Mouse (Mus musculus) heart, embryonic 15.5 days (tissue): ENCODE data around the gene Pptc7. TPM values are rescaled to one million over a fixed set of nuclear protein-coding genes. Genes with fewer than 3 reads are reported as not detected.

Experiments used
- ATAC-seq: fragments of 200-750 bp; cut with Nextera tagmentation; replicated peaks from 2 replicates; pipeline ENCODE4 v1.8.0; 2017; ENCODE audit warnings: low read depth, moderate TSS enrichment; ENCODE audit not compliant: insufficient number of reproducible peaks, insufficient read depth, low FRiP score
- H3K27ac ChIP-seq: fragments of 300-500 bp; sonication (generic); 2 replicates; pipeline ENCODE4 v1.5.1; 2015; ENCODE audit warnings: mild to moderate bottlenecking, inconsistent platforms
- H3K27me3 ChIP-seq: fragments of 300-500 bp; sonication (generic); 2 replicates; pipeline ENCODE4 v1.6.1; 2015; ENCODE audit warnings: inconsistent platforms
- H3K36me3 ChIP-seq: fragments of 300-500 bp; sonication (generic); 2 replicates; pipeline ENCODE4 v1.6.1; 2015; ENCODE audit warnings: mild to moderate bottlenecking, inconsistent platforms
- H3K4me1 ChIP-seq: fragments of 300-500 bp; sonication (generic); replicated peaks from 2 replicates; pipeline ENCODE4 v1.6.1; 2015; ENCODE audit warnings: inconsistent platforms
- H3K4me2 ChIP-seq: fragments of 300-500 bp; sonication (generic); 2 replicates; pipeline ENCODE4 v1.6.1; 2015; ENCODE audit warnings: inconsistent platforms, mild to moderate bottlenecking, moderate library complexity
- H3K4me3 ChIP-seq: fragments of 300-500 bp; sonication (generic); 2 replicates; pipeline ENCODE4 v1.5.1; 2015; ENCODE audit warnings: mild to moderate bottlenecking, inconsistent platforms
- H3K9ac ChIP-seq: fragments of 300-500 bp; sonication (generic); 2 replicates; pipeline ENCODE4 v1.6.1; 2015; ENCODE audit warnings: mild to moderate bottlenecking, inconsistent platforms
- H3K9me3 ChIP-seq: fragments of 300-500 bp; sonication (generic); replicated peaks from 2 replicates; pipeline ENCODE4 v1.6.1; 2016; ENCODE audit warnings: inconsistent platforms
- WGBS: fragments of 180-500 bp; shearing (Covaris S2); methylation state at CpG from one replicate; pipeline ENCODE4 v1.1.7; 2015; ENCODE audit warnings: mixed read lengths; 5-methylcytosine and 5-hydroxymethylcytosine counted together
- polyA plus RNA-seq: library from polyadenylated mRNA; unstranded; fragments of >200 nt; fragmentation: Nextera tagmentation; extraction: Ambion mirVana; gene quantifications from 2 replicates; pipeline ENCODE4 v1.2.1, GENCODE M21; 2015

The Pptc7 gene
- polyA plus RNA-seq, 1 experiment from 2014 or later = 11.9 TPM

DNA sequence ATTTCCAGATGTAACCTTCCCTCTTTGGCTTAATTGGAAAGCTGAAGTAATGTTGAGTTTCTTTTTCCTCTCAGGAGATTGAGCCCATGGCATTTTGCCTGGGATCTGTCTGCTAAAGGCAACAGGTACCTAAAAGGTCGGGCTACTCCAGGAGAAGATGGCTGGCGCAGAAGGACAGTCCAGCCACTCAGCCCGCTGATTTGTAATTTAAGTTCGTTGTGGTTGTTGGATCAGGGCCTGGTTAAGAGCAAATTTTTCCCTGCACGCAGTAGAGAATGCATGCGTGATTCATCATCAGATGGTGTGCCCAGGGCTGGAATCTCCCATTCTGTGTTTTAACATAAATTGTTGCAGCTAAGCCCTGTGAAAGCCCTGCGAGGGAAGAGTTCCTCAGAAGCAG, 19.8 kb downstream of the Pptc7 start:
- Histone ChIP-seq H3K4me2 (no peak overlapping the region), H3K9ac (no peak overlapping the region), H3K36me3 (peaks cover 9% of the 10 kb centered on the region), H3K9me3 (no peaks in the 10 kb centered on the region), H3K27ac (0 out of 2 replicates have a peak overlapping the region, but pooled peaks have one; percentile 25), H3K27me3 (no peaks in the 10 kb centered on the region), H3K4me3 (no peak overlapping the region), H3K4me1 (peaks cover 48% of the 10 kb centered on the region)
- 67% methylated on average over 7 of the region's 7 CpGs for WGBS
- ATAC-seq = no peak

DNA sequence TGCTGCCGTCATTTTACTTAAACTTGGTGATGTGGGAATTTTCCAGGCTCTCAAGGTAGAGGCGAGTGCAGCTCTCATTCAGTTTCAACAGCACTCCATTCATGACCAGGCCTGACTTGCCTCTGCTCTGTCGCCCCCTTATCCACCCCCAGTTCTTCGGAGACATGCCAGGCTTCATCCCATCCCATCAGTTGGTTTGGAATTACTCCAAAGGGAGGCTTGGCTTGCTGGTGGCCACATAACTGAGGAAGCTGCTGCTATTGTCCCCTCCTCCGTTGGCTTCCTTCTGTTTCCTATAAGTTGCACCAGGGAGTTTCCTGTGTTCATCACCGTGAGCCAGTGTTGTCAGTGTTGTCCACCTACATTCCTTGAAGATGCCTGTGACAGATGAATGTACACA, 20.4 kb downstream of the Pptc7 start:
- no peaks in the 10 kb centered on the region for H3K27me3 ChIP-seq
- peaks cover 48% of the 10 kb centered on the region for H3K4me1 ChIP-seq
- no peak overlapping the region for H3K9ac ChIP-seq
- peaks cover 9% of the 10 kb centered on the region for H3K36me3 ChIP-seq
- no peak for ATAC-seq
- no peak overlapping the region for H3K4me2 ChIP-seq
- H3K9me3 ChIP-seq = no peaks in the 10 kb centered on the region
- H3K27ac ChIP-seq = no peak overlapping the region
- H3K4me3 ChIP-seq = no peak overlapping the region
- 57% methylated on average over 6 of the region's 6 CpGs for WGBS

DNA sequence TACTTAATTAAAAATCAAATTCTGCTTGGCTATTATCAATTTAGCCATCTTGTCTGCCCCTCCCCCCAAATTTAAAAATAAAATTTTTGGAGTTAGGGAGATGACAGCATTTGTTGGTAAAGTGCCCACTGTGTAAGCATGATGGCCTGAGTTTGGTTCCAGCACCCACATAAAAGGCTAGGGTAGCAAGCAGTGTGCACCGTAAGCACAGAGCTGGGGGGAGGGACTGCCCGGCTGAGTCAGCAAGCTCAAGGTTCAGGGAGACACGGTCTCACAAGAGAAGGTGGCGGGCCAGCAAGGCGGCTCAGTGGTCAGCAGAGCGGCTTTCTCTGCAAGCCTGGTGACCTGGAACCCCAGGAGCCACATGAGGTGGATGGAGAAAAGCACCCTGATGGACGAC, 21.3 kb downstream of the Pptc7 start:
- H3K9ac ChIP-seq = no peak overlapping the region
- ATAC-seq = no peak
- WGBS = 89% methylated on average over 7 of the region's 7 CpGs
- peaks cover 9% of the 10 kb centered on the region for H3K36me3 ChIP-seq
- no peaks in the 10 kb centered on the region for H3K9me3 ChIP-seq
- no peaks in the 10 kb centered on the region for H3K27me3 ChIP-seq
- H3K27ac ChIP-seq = no peak overlapping the region
- H3K4me1 ChIP-seq = peaks cover 41% of the 10 kb centered on the region
- no peak overlapping the region for H3K4me3 ChIP-seq
- H3K4me2 ChIP-seq = no peak overlapping the region

DNA sequence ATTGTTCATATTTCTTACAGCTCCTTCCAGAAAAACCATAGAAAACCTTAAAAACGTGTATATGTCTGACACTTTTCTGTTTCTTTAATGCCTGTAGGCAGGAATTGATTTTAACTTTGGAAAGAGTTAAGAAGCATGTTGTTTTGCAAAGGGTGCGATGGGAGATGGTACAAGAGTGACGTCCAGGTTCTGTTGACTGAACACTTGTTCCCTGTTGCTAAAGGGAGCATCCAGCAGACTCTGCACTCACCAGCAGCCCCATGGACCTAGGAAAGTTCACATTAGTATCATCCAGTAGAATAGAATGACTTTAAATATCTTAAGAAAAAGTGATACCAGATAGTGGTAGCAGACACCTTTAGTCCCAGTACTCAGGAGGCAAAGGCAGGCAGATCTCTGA, 22.4 kb downstream of the Pptc7 start:
- no peaks in the 10 kb centered on the region for H3K9me3 ChIP-seq
- no peak overlapping the region for H3K27ac ChIP-seq
- H3K4me1 ChIP-seq = peaks cover 47% of the 10 kb centered on the region
- H3K27me3 ChIP-seq = no peaks in the 10 kb centered on the region
- 88% methylated on average over 3 of the region's 3 CpGs for WGBS
- H3K36me3 ChIP-seq = peaks cover 13% of the 10 kb centered on the region
- ATAC-seq = no peak
- H3K4me3 ChIP-seq = no peak overlapping the region
- no peak overlapping the region for H3K4me2 ChIP-seq
- no peak overlapping the region for H3K9ac ChIP-seq

DNA sequence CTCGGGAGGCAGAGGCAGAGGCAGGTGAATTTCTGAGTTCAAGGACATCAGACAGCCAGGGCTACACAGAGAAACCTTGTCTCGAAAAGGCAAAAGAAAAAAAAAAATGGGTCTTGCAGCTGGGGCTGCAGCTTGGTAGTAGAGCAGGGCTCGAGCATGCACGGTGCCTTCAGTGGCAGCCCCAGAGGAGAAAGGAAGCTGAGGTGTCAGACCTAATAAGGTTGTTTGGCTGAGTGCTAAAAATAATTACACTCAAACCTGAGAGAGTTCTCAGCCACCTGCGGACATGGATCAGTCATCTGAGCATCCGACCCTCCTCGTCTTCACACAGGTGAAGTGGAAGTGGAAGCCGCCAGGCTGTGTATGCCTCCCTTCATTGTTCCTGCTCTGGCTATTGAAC, 26.5 kb downstream of the Pptc7 start:
- Histone ChIP-seq H3K4me2 (no peak overlapping the region), H3K4me3 (no peak overlapping the region), H3K27ac (no peak overlapping the region; the same call in 1 of the 2 replicates), H3K36me3 (peaks cover 13% of the 10 kb centered on the region), H3K9ac (no peak overlapping the region), H3K27me3 (no peaks in the 10 kb centered on the region), H3K9me3 (no peaks in the 10 kb centered on the region), H3K4me1 (peaks cover 44% of the 10 kb centered on the region)
- no peak for ATAC-seq
- WGBS = 59% methylated on average over 8 of the region's 8 CpGs

DNA sequence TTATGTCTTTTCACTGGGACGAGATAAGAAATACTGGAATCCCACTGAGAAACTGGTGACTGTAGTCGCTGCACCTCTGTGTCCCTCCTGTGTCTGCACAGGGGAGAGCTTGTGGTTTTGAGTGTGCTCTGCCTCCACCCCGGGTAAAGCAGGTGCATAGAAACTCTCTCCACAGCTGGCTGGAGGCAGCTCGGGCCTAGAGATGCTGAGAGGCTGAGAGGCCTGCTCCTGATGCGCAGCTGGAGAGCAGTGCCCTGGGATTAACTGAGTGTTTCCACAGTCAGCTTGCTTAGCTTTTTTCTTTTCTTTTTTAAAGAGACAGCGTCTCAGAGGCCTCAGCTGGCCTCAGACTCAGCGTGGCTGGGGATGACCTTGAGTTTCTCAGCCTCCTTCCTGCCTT, 27.5 kb downstream of the Pptc7 start:
- Histone ChIP-seq H3K4me2 (no peak overlapping the region), H3K4me1 (peaks cover 50% of the 10 kb centered on the region), H3K9me3 (no peaks in the 10 kb centered on the region), H3K36me3 (peaks cover 13% of the 10 kb centered on the region), H3K27ac (0 out of 2 replicates have a peak overlapping the region, but pooled peaks have one; percentile 7), H3K4me3 (no peak overlapping the region), H3K27me3 (no peaks in the 10 kb centered on the region), H3K9ac (no peak overlapping the region)
- no peak for ATAC-seq
- 66% methylated on average over 7 of the region's 7 CpGs for WGBS

DNA sequence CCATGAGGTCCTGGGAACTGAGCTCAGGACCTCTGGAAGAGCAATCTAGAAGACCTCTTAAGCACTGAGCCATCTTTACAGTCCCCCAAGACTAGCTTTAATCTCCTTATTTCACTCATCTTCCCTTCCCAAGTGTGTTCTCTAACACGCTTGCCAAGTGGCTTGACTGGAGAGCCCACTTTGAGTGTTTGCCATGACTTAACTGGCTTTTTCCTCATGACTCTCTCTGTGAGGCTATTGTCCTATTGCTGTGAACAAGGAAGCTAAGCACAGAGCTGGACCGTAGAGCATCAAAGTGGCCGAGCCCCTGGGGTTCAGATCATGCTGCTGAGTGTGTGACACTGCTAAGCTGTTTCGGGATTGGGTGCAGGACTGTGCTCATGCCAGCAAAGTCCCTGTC, 28.2 kb downstream of the Pptc7 start:
- peak overlapping the region; percentile 3; the same call in 1 of the 2 replicates for H3K27ac ChIP-seq
- 83% methylated on average over 4 of the region's 4 CpGs for WGBS
- H3K36me3 ChIP-seq = peaks cover 13% of the 10 kb centered on the region
- H3K9ac ChIP-seq = no peak overlapping the region
- H3K9me3 ChIP-seq = no peaks in the 10 kb centered on the region
- no peaks in the 10 kb centered on the region for H3K27me3 ChIP-seq
- H3K4me3 ChIP-seq = no peak overlapping the region
- peaks cover 56% of the 10 kb centered on the region for H3K4me1 ChIP-seq
- no peak for ATAC-seq
- H3K4me2 ChIP-seq = no peak overlapping the region

DNA sequence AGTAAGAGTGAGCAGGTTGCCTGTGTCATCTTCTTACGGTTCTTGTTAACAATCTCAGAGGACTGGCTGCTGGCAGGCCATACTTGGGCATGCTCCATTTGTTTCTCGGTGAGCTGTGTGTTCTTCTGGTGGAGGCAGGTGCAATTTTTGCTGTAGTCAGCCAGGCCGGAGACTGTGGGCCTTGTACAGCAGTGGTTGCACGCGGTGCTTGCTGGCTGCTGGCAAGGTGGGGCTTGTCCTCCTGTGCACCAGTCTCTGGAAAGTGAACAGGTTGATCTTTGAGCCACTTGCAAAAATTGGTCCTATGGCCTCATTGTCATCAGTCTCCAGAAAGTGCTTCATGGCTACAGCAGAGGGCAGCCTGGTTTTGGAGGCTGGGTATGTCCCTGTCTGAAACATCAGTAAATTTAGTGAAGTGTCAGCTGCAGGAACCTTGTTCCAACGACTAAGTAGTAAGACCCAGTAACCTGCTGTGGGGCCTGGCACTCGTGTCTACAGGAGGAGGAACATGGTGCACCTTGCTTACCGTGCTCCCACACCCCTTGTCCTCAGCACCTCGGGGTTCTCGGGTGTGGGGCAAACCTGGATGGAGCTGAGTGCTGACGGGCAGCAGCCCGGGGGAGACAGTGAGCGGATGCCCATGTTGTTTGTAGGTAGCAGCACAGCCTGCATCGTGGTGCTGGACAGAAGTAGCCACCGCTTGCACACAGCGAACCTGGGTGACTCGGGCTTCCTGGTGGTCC, 28.9 kb downstream of the Pptc7 start:
- Histone ChIP-seq H3K9ac (no peak overlapping the region), H3K4me2 (no peak overlapping the region), H3K4me1 (peaks cover 62% of the 10 kb centered on the region), H3K4me3 (no peak overlapping the region), H3K27ac (0 out of 2 replicates have a peak overlapping the region, but pooled peaks have one; percentile 3), H3K27me3 (no peaks in the 10 kb centered on the region), H3K36me3 (peaks cover 12% of the 10 kb centered on the region), H3K9me3 (no peaks in the 10 kb centered on the region)
- ATAC-seq = no peak
- 87% methylated on average over 17 of the region's 17 CpGs for whole genome bisulfite sequencing

DNA sequence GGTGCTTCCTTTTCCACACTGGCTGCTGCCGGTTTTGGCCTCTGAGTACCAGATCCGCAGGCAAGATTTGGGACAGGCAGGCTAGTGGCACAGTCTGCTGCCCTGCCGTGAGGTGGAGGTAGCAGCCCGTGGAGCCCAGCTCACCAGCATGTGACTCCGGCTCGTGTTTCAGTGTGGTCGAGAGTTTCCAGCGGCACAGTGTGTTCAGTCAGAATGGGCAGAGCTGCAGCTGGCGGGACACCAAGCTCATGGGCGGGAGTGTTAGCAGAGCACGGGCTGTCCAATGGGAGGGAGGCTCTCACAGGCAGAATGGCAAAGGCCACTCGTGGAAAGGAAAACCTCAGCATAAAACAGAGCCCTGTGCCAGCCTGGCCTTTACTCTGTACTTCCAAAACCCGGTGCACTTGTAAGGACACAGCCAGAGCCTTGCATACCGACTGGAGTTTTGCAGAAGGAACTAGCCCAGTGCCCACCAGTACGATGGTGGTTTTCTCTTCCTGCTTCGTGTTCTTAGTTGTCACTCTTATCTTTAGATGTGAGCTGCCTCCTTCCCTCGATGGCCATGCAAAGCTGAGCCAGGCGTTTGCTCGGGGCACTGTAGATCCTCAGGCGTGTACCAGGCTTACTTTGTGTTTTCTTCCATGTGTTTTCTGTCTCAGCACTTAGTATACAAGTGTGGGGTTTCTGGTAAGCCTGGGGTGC, 31.0 kb downstream of the Pptc7 start:
- WGBS = 31% methylated on average over 20 of the region's 20 CpGs
- Histone ChIP-seq H3K4me1 (peaks cover 78% of the 10 kb centered on the region), H3K27ac (peak overlapping the region; percentile 84), H3K36me3 (peaks cover 4% of the 10 kb centered on the region; the same call in 1 of the 2 replicates), H3K4me2 (peak overlapping the region; percentile 39), H3K27me3 (no peaks in the 10 kb centered on the region), H3K9me3 (no peaks in the 10 kb centered on the region), H3K4me3 (0 out of 2 replicates have a peak overlapping the region, but pooled peaks have one; percentile 6), H3K9ac (peak overlapping the region; percentile 19; the same call in 1 of the 2 replicates)
- peak; percentile 86 for ATAC-seq

DNA sequence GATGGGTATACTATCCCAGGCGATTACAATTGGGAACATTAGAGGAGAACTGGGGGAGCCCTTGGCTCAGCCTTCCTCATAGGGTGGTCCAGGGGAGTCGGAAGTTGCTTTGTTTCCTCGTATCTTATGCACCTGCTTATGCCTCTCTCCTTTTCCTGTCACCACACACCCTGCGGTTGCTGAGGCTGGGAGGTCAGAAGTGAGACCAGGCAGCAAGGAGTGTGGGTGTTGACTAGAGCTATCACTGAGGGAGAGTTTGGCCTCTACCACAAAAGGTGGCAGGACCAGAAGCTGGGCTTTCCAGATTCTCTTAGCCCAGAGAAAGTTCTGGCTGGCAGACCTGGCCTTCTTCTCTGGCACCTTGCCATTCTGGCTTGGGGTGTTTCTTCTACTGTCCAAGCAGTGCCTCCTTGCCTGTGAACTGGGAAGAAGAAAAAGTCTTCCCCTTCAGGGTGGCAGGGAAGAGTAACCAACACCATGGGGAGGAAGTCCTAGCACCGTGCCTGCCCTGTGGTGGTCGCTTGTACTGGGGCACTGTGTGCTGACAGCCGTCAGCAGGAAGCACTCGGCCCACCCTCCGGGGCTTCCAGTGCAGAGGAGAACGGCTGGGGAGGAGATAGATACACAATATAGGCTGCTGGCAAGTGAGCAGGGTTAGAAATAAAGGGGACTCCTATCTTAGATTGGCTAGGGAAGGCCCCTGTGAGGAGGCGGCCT, 33.3 kb downstream of the Pptc7 start:
- peaks cover 73% of the 10 kb centered on the region for H3K4me1 ChIP-seq
- peaks cover 18% of the 10 kb centered on the region for H3K36me3 ChIP-seq
- no peaks in the 10 kb centered on the region for H3K9me3 ChIP-seq
- H3K27ac ChIP-seq = peak overlapping the region; percentile 96; the same call in 1 of the 2 replicates
- no peaks in the 10 kb centered on the region for H3K27me3 ChIP-seq
- ATAC-seq = no peak
- H3K4me3 ChIP-seq = no peak overlapping the region
- 51% methylated on average over 11 of the region's 11 CpGs for WGBS
- H3K4me2 ChIP-seq = no peak overlapping the region
- H3K9ac ChIP-seq = no peak overlapping the region

DNA sequence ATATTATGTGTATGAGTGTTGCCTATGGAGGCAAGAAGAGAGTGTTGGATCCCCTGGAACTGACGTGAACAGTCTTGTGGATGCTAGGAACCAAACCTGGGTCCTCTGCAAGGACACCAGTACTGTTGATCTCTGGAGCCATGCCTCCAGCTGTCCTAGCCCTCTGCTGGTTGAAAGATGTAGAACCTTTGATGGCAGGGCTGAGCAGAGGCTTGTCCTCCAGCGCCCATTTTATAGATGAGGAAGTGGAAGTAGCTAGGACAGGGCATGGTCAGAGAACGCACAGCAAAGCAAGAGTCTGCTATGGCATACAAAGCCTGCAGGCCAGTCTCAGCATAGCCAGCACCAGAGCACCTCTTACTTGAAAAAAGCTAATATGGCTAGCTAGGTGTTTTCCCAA, 33.9 kb downstream of the Pptc7 start:
- H3K9ac ChIP-seq = no peak overlapping the region
- no peak overlapping the region for H3K4me2 ChIP-seq
- H3K9me3 ChIP-seq = no peaks in the 10 kb centered on the region
- no peaks in the 10 kb centered on the region for H3K27me3 ChIP-seq
- no peak for ATAC-seq
- peaks cover 68% of the 10 kb centered on the region for H3K4me1 ChIP-seq
- peak overlapping the region; percentile 96 for H3K27ac ChIP-seq
- H3K36me3 ChIP-seq = peaks cover 18% of the 10 kb centered on the region
- H3K4me3 ChIP-seq = no peak overlapping the region
- WGBS = 79% methylated on average over 3 of the region's 3 CpGs
